Mouse (Mus musculus): Measurements from ENCODE around the gene Taok1.

- TF ChIP-seq GATA1 (IDR thresholded peaks at IDR 0.05; ENCODE audit: low read length) (no peak), TAL1 (IDR thresholded peaks at IDR 0.05; ENCODE audit: low read length) (no peak)
These were observed 118.6 kb downstream of the Taok1 start for GRCm38 (mm10) chr11:77488771-77489581.
